In genomic region chr5:37196666-37197250, GRCm38 (mm10) we compare ENCODE assay signal across 12 mouse cellular contexts. TPM values are rescaled to one million over a fixed set of nuclear protein-coding genes. Genes with fewer than 3 reads are reported as not detected.
DNase-seq lines count a peak whose midpoint lies in the region; ATAC-seq and TF ChIP-seq lines count a peak whose summit lies in the region.
"Had no signal": no experiment of that assay in that cellular context is flagged by ENCODE, and none has a peak within 500 bp of the region (broad histone marks: within the 10 kb centered on the region; RNA-seq: fewer than 3 reads in every experiment).

No protein-coding gene starts in this region.

- no peak overlapping the region for H3K9ac ChIP-seq in hindbrain, postnatal 0 days (replicated peaks; ENCODE audit: low read length)
- H3K9ac ChIP-seq in liver, embryonic 11.5 days (ENCODE audit: low read depth, low read length) = no peak overlapping the region
- H3K9ac ChIP-seq: forebrain, embryonic 13.5 days; midbrain, embryonic 15.5 days had no signal

- no peak for TF ChIP-seq CTCF in hindbrain, postnatal 0 days (IDR thresholded peaks at IDR 0.05; ENCODE audit: low read depth)
- TF ChIP-seq CTCF in layer of hippocampus, adult 2 months (conservative IDR thresholded peaks at IDR 0.05) = no peak
- no peak for TF ChIP-seq CTCF in gastrocnemius, adult 2 months (IDR thresholded peaks at IDR 0.05)

- no peak overlapping the region for H3K4me2 ChIP-seq in hindbrain, postnatal 0 days (ENCODE audit: low read depth, low read length)
- no peak overlapping the region for H3K4me2 ChIP-seq in liver, embryonic 11.5 days
- H3K4me2 ChIP-seq: forebrain, embryonic 13.5 days; midbrain, embryonic 15.5 days had no signal

- peaks cover 15% of the 10 kb centered on the region for H3K4me1 ChIP-seq in hindbrain, postnatal 0 days (ENCODE audit: insufficient read depth, low read length)
- H3K4me1 ChIP-seq in liver, embryonic 11.5 days (replicated peaks; ENCODE audit: control insufficient read depth, insufficient read depth, low read length) = peaks cover 2% of the 10 kb centered on the region; the same call in 1 of the 2 replicates

- H3K27ac ChIP-seq in hindbrain, postnatal 0 days = 0 out of 2 replicates have a peak overlapping the region, but pooled peaks have one; percentile 41
- H3K27ac ChIP-seq in layer of hippocampus, adult 2 months = no peak overlapping the region
- no peak overlapping the region for H3K27ac ChIP-seq in liver, embryonic 11.5 days (ENCODE audit: low read depth, low read length)
- H3K27ac ChIP-seq in gastrocnemius, adult 2 months = no peak overlapping the region
- H3K27ac ChIP-seq: forebrain, embryonic 13.5 days; midbrain, embryonic 15.5 days had no signal

- WGBS in hindbrain, postnatal 0 days = 41% methylated on average over 10 of the region's 10 CpGs
- WGBS in liver, embryonic 11.5 days = 53% methylated on average over 10 of the region's 10 CpGs

- H3K27me3 ChIP-seq in hindbrain, postnatal 0 days (ENCODE audit: insufficient read depth, low read length) = no peaks in the 10 kb centered on the region
- H3K27me3 ChIP-seq in liver, embryonic 11.5 days (replicated peaks; ENCODE audit: control insufficient read depth, insufficient read depth, low read length) = no peaks in the 10 kb centered on the region
- H3K27me3 ChIP-seq: midbrain, embryonic 15.5 days had no signal

- peak; percentile 31 for DNase-seq in heart, adult 11 months
- DNase-seq in heart, postnatal 14 days = no peak
- peak; percentile 53 for DNase-seq in hindbrain, postnatal 0 days (ENCODE audit: low spot score)
- DNase-seq in mesoderm, embryonic 11.5 days (ENCODE audit: low read depth, low spot score) = peak; percentile 60
- DNase-seq in layer of hippocampus, adult 2 months (ENCODE audit: low spot score in 2 of 2) = no peak
- DNase-seq in liver, embryonic 11.5 days (ENCODE audit: low spot score) = no peak
- DNase-seq in gastrocnemius, adult 2 months = no peak
- DNase-seq: adrenal gland, adult 2 months had no signal

- no peak overlapping the region for H3K4me3 ChIP-seq in hindbrain, postnatal 0 days (ENCODE audit: low read length)
- no peak overlapping the region for H3K4me3 ChIP-seq in layer of hippocampus, adult 2 months
- no peak overlapping the region for H3K4me3 ChIP-seq in liver, embryonic 11.5 days (ENCODE audit: low read depth, low read length)
- no peak overlapping the region for H3K4me3 ChIP-seq in gastrocnemius, adult 2 months
- H3K4me3 ChIP-seq: forebrain, embryonic 13.5 days; midbrain, embryonic 15.5 days had no signal

- intact Hi-C loops in heart, postnatal 14 days (cut with DNase I) = no loop called here
- intact Hi-C loops in gastrocnemius, adult 2 months (cut with DNase I) = no loop called here

- no peaks in the 10 kb centered on the region for H3K36me3 ChIP-seq in hindbrain, postnatal 0 days (ENCODE audit: insufficient read depth, low read length)
- H3K36me3 ChIP-seq in liver, embryonic 11.5 days (ENCODE audit: control insufficient read depth, insufficient read depth, low read length) = no peaks in the 10 kb centered on the region
- H3K36me3 ChIP-seq: midbrain, embryonic 15.5 days had no signal

- ATAC-seq in CD4-positive, CD25-positive, alpha-beta regulatory T cell, adult 4 months = peak; percentile 71
- 0 out of 2 replicates have a peak, but pooled peaks have one; percentile 9 for ATAC-seq in hindbrain, postnatal 0 days
- ATAC-seq in liver, embryonic 11.5 days (replicated peaks; ENCODE audit: low FRiP score) = no peak
- ATAC-seq: forebrain, embryonic 13.5 days; midbrain, embryonic 15.5 days had no signal

- H3K9me3 ChIP-seq in hindbrain, postnatal 0 days (ENCODE audit: low read length) = no peaks in the 10 kb centered on the region
- H3K9me3 ChIP-seq in liver, embryonic 11.5 days (ENCODE audit: control insufficient read depth, low read length) = no peaks in the 10 kb centered on the region
- H3K9me3 ChIP-seq: forebrain, embryonic 13.5 days; midbrain, embryonic 15.5 days had no signal

RNA-seq across cellular contexts. Expression of gene Crmp1, which starts 45.0 kb away (rescaled TPM):
- total RNA-seq in heart, postnatal 14 days (2021) = 1 to 10 TPM; 1.1 to 4.2 TPM
- polyA plus RNA-seq in CD4-positive, CD25-positive, alpha-beta regulatory T cell, adult 4 months (2017; shearing (Covaris generic)) = 10 to 100 TPM; 10.1 to 13.9 TPM
- 1,015 and 1,414 TPM in 2 replicates for total RNA-seq in hindbrain, postnatal 0 days (2014; rRNA removed)
- 607 and 697 TPM in 2 replicates for polyA plus RNA-seq in hindbrain, postnatal 0 days (2015; fragmentation: Nextera tagmentation; extraction: Ambion mirVana)
- total RNA-seq in layer of hippocampus, adult 2 months (2021) = 100 to 1,000 TPM; 234 to 238 TPM
- 9.4 and 11.8 TPM in 2 replicates for polyA plus RNA-seq in liver, embryonic 11.5 days (2014; fragmentation: Nextera tagmentation; extraction: Ambion mirVana)
- under 1 TPM; 0.18 to 0.56 TPM for total RNA-seq in gastrocnemius, adult 2 months (2021)
- total RNA-seq: common myeloid progenitor, adult 5-6 weeks had no signal

Comparison
In these comparisons a context has a peak if more than half of its experiments do, and no peak if none do; other contexts are left out.
1. DNase-seq: peak in heart, adult 11 months (single experiment), hindbrain, postnatal 0 days (single experiment) and mesoderm, embryonic 11.5 days (single experiment); none in heart, postnatal 14 days (0 of 2), layer of hippocampus, adult 2 months (0 of 2), liver, embryonic 11.5 days (single experiment) and gastrocnemius, adult 2 months (single experiment).
2. RNA of gene Crmp1, which starts 45.0 kb away (total RNA-seq): 1,015 to 1,414 TPM in hindbrain, postnatal 0 days and 234 to 238 TPM in layer of hippocampus, adult 2 months; 1.1 to 4.2 TPM in heart, postnatal 14 days and 0.18 to 0.56 TPM in gastrocnemius, adult 2 months; every median in the first group is over 10 times any median in the second.